Mouse (Mus musculus) liver, embryonic 11.5 days (tissue): ENCODE data around the gene C1ql4. TPM values are rescaled to one million over a fixed set of nuclear protein-coding genes. Genes with fewer than 3 reads are reported as not detected.

Experiments used
- ATAC-seq: fragments of 200-750 bp; cut with Nextera tagmentation; replicated peaks from 2 replicates; pipeline ENCODE4 v1.8.0; 2017; ENCODE audit warnings: moderate number of reproducible peaks, mild to moderate bottlenecking, moderate TSS enrichment, moderate library complexity; ENCODE audit not compliant: low FRiP score
- DNase-seq: peaks from one replicate; pipeline ENCODE4 v3.0.0-alpha.2; 2017; ENCODE audit warnings: low spot score
- H3K27ac ChIP-seq: fragments of 300-500 bp; sonication (generic); 2 replicates; pipeline ENCODE4 v1.5.1; 2014; ENCODE audit warnings: mild to moderate bottlenecking, low read depth, low read length, control low read depth
- H3K27me3 ChIP-seq: fragments of 300-500 bp; sonication (generic); replicated peaks from 2 replicates; pipeline ENCODE4 v1.6.1; 2014; ENCODE audit warnings: low read length, mixed read lengths; ENCODE audit not compliant: control insufficient read depth, insufficient read depth
- H3K36me3 ChIP-seq: fragments of 300-500 bp; sonication (generic); 2 replicates; pipeline ENCODE4 v1.6.1; 2014; ENCODE audit warnings: mild to moderate bottlenecking, low read length, moderate library complexity, mixed read lengths; ENCODE audit not compliant: control insufficient read depth, insufficient read depth
- H3K4me1 ChIP-seq: fragments of 300-500 bp; sonication (generic); replicated peaks from 2 replicates; pipeline ENCODE4 v1.6.1; 2014; ENCODE audit warnings: low read length, mixed read lengths; ENCODE audit not compliant: control insufficient read depth, insufficient read depth
- H3K4me2 ChIP-seq: fragments of 300-500 bp; sonication (generic); 2 replicates; pipeline ENCODE4 v1.6.1; 2014; ENCODE audit warnings: mild to moderate bottlenecking, control low read depth, moderate library complexity
- H3K4me3 ChIP-seq: fragments of 300-500 bp; sonication (generic); 2 replicates; pipeline ENCODE4 v1.5.1; 2014; ENCODE audit warnings: low read depth, low read length, control low read depth
- H3K9ac ChIP-seq: fragments of 300-500 bp; sonication (generic); 2 replicates; pipeline ENCODE4 v1.6.1; 2014; ENCODE audit warnings: low read depth, low read length, control low read depth
- H3K9me3 ChIP-seq: fragments of 300-500 bp; sonication (generic); 2 replicates; pipeline ENCODE4 v1.6.1; 2016; ENCODE audit warnings: low read length, inconsistent platforms, mixed read lengths; ENCODE audit not compliant: control insufficient read depth
- WGBS: fragments of 180-500 bp; shearing (Covaris S2); extraction: QIAGEN DNeasy Blood & Tissue Kit; methylation state at CpG from one replicate; pipeline ENCODE4 v1.1.7; 2014; 5-methylcytosine and 5-hydroxymethylcytosine counted together
- polyA plus RNA-seq: library from polyadenylated mRNA; unstranded; fragments of >200 nt; fragmentation: Nextera tagmentation; extraction: Ambion mirVana; gene quantifications from 2 replicates; pipeline ENCODE4 v1.2.1, GENCODE M21; 2014

C1ql4 gene
- polyA plus RNA-seq, 1 experiment from 2014 or later = not detected

DNA sequence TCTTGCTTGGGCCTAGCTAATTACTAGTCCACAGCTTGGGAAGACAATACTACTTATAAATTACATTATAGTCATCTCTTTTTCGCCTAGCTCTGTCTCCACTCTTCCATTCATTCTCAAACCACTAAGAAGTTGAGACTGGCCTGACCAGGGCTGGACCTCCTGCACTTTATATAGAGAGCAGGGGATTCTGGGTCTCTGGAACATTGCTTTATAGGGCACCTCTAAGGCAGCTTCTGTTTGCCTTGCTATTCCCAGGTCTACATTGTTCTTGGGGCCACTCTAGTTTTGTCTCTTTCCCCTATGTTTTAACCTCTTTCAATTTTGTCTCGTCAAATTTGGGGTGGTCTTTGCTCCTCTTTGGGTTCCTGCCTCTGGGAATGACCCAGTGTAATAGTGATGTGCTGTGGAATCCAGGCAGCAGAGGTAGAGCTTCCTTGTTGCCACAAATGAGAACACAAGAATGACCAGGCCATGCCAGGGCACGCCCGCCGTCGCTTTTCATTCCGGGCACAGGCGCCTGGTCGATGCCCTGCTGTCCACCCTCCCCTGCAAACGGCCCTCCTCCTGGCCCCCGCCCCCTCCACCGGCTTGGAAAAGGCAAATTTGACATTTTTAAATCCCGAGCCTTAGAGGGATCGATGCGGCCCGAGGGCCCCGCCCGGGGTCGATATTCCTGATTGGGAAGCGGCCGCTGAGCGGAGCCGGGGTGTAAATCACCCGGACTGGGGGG, 8.6 kb upstream of the C1ql4 start:
- 3% methylated on average over 24 of the region's 24 CpGs for WGBS
- peak overlapping the region; percentile 62 for H3K4me2 ChIP-seq
- H3K36me3 ChIP-seq = no peaks in the 10 kb centered on the region
- peaks cover 28% of the 10 kb centered on the region for H3K4me1 ChIP-seq
- ATAC-seq = no peak
- H3K9me3 ChIP-seq = no peaks in the 10 kb centered on the region
- H3K9ac ChIP-seq = no peak overlapping the region
- DNase-seq = no peak
- peaks cover 93% of the 10 kb centered on the region for H3K27me3 ChIP-seq
- no peak overlapping the region for H3K27ac ChIP-seq
- H3K4me3 ChIP-seq = peak overlapping the region; percentile 45

DNA sequence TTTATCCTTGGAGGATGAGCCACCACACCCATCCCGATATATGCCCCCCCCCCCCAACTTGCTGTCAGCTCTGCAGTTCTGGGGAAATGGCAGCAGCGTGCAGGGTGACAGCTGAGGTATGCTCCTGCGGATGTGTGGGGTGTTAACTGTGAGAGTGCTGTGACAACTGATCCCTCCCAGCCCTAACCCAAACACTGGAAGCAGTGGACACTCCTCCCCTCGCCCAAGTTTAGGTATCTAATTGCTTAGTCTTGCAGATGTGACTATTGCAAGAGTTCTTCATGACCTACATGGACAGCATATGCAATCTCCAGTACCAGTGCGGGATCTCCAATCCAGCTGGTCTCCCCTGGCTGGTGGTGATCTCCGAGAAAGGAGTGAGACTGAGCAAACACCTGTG, 7.7 kb upstream of the C1ql4 start:
- DNase-seq (no peak), ATAC-seq (no peak)
- WGBS = 7% methylated on average over 6 of the region's 6 CpGs

DNA sequence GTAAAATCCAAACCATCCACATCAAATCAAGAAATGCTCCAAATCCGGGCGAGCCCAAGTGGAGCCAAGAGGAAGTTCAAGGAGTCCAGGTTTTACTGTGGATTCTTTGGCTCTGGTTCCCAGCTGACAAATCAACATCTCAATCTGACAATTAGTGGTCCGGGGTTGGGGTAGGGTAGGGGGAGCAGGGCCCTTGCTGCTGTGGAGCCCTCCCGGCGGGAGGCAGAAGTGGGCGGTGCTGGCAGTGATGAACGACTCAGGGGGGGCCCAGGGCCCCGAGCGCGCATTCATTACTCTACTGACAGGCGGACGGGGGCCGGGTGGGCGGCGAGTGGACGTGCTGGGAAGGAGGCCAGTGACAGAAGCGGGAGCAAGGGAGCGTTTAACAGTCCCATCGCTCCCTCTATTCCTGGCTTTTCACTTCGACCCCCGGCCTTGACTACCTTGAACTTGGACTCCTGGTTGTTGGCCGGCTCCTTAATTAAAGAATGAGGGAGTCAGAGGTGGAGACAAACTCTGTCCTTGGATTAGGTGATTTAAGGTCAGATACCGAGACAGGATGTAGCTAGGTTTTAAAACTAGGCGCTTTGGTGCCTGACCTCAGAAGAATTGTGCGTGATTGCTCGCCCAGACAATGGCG, 7.1 kb upstream of the C1ql4 start:
- DNase-seq (no peak), ATAC-seq (no peak)
- Histone ChIP-seq H3K4me3 (no peak overlapping the region), H3K27ac (no peak overlapping the region), H3K9me3 (no peaks in the 10 kb centered on the region), H3K4me2 (0 out of 2 replicates have a peak overlapping the region, but pooled peaks have one; percentile 7), H3K4me1 (peaks cover 28% of the 10 kb centered on the region), H3K27me3 (peaks cover 94% of the 10 kb centered on the region), H3K9ac (no peak overlapping the region), H3K36me3 (no peaks in the 10 kb centered on the region)
- WGBS = 4% methylated on average over 27 of the region's 27 CpGs

More for the DNA sequence above, 7.7 kb upstream of the C1ql4 start:
- H3K9ac ChIP-seq = no peak overlapping the region
- H3K4me2 ChIP-seq = no peak overlapping the region
- no peak overlapping the region for H3K4me3 ChIP-seq
- peaks cover 93% of the 10 kb centered on the region for H3K27me3 ChIP-seq
- peaks cover 28% of the 10 kb centered on the region for H3K4me1 ChIP-seq
- no peaks in the 10 kb centered on the region for H3K36me3 ChIP-seq
- no peaks in the 10 kb centered on the region for H3K9me3 ChIP-seq
- H3K27ac ChIP-seq = no peak overlapping the region

DNA sequence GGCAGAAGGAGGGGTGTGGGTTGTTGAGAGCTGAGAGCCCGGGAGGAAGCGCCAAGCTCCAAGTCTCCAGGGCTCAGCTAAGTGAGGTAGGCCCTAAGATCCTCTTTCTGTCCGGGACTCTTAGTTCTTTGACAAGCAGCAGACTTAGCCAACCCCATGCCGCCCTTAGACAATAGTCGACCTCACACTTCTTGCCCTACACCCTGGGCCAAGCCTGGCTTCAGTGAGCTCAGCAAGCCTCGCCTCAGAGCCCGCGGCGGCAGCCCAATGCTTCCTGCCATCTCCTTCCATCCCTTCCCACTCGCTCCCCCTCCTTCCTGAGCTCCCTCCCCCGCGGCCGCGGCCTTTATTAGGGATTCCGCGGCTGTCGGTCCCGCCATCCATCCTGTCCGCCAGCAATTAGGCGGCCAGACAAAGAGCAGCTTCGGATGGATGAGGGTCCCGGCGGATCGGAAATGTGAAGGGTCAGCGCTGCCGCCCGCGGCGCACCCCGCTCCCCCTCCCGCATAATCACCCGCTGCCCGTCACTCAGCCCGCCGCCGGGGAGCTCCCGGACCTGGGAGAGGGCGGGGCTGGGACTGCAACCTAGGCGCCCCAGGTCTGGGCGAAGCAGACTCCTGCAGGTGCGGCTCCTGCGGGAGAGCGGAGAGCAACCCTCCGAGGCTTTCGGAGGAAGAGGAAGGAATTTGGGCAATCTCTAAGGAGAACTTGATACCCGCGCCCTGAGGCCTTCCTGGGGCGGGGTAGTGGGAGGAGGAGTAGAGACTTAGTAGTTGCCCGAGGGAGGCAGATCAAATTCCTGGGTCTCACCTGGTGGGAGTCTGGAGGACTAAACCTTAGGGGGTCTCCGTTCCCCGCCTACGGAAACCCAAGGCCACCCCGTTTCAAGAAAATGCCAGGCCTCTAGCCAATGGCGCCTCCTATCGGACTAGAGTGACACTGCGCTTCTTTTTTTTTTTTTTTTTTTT, 6.0 kb upstream of the C1ql4 start:
- no peak for DNase-seq
- Histone ChIP-seq H3K27ac (no peak overlapping the region), H3K36me3 (no peaks in the 10 kb centered on the region), H3K4me1 (peaks cover 33% of the 10 kb centered on the region), H3K9me3 (no peaks in the 10 kb centered on the region), H3K9ac (no peak overlapping the region), H3K4me2 (peak overlapping the region; percentile 73), H3K4me3 (peak overlapping the region; percentile 37), H3K27me3 (peaks cover 95% of the 10 kb centered on the region)
- WGBS = 1% methylated on average over 56 of the region's 56 CpGs
- 0 out of 2 replicates have a peak, but pooled peaks have one; percentile 18 for ATAC-seq

DNA sequence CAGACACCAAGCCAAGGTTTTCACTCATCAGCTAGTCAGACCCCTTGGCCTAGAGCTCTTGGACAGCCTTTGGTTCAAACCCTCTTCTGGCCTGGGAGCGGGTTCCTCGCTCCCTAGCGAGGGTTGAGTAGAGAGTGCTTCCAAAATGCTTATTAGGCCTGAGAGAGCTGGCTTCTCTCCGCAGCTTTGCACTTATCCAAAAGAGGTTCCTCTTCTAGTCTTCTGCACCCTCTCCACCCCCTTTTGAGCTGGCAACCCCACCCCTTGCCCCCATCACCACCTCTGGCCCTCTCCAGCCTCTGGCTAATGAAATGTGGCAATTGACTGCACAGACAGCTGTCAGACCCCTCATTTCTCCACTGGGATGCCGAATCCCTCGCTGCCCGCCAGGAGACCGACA, 5.3 kb upstream of the C1ql4 start, which contains the start of gene Dnajc22:
Dnajc22 (plus strand) TSS at position 301 of the 400 bp plus-strand sequence.
- H3K9ac ChIP-seq = no peak within 1 kb of the TSS
- ATAC-seq (no peak), DNase-seq (no peak)
- H3K27ac ChIP-seq = no peak within 1 kb of the TSS
- H3K9me3 ChIP-seq = no peaks in the 10 kb centered on the region
- H3K4me2 ChIP-seq = peak within 1 kb of the TSS; percentile 73
- peaks cover 34% of the 10 kb centered on the region for H3K4me1 ChIP-seq
- H3K4me3 ChIP-seq = peak within 1 kb of the TSS; percentile 37
- H3K36me3 ChIP-seq = no peaks in the 10 kb centered on the region
- 32% methylated on average over 8 of the region's 8 CpGs for WGBS
- peaks cover 95% of the 10 kb centered on the region for H3K27me3 ChIP-seq

DNA sequence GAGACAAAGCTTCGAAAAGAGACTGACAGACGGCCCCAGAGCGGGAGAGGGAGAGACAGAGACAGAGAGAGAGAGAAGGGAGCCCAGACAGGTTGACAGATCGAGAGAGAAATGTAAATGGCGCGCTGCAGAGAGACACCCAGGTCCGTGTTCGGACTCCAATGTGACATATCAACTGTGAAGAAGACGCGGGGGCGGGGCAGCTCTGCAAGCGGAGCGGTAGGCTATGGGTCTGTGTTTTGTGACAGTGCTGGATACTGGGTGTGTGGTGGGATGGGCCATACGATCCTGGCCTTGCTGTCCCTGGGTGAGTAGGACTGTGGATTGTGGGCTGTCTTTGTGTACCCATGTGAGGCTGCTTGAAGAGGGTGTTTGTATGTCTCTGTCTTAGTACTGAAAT, 1.5 kb upstream of the C1ql4 start:
- peak overlapping the region; percentile 28 for H3K4me3 ChIP-seq
- DNase-seq (no peak), ATAC-seq (no peak)
- H3K9me3 ChIP-seq = no peaks in the 10 kb centered on the region
- no peak overlapping the region for H3K27ac ChIP-seq
- peak overlapping the region; percentile 56 for H3K4me2 ChIP-seq
- H3K9ac ChIP-seq = no peak overlapping the region
- H3K4me1 ChIP-seq = peaks cover 23% of the 10 kb centered on the region
- peaks cover 96% of the 10 kb centered on the region for H3K27me3 ChIP-seq
- H3K36me3 ChIP-seq = no peaks in the 10 kb centered on the region
- WGBS = 11% methylated on average over 14 of the region's 14 CpGs

DNA sequence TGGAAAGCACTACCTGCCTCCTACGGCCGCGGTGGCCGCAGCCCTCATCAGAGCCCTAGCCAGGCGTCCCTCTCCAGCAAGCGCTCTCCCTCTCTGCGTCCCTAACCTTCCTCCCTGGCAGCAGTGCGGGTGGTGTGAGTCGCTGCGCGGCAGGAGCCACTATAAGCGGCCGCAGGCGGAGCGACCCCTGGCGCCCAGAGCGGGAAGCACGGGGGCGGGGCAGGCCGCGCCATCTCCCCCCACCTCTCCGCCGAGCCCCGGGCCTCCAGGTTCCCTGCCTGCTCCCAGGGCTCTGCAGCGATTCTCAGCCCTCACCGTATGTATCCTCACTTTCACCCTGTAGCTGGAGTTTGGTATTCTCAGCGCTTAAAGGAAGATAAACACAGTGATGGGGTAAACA, 675 bp upstream of the C1ql4 start:
- peak overlapping the region; percentile 13 for H3K4me3 ChIP-seq
- peak; percentile 83 for DNase-seq
- no peak overlapping the region for H3K27ac ChIP-seq
- WGBS = under 1% methylated on average over 27 of the region's 27 CpGs
- no peaks in the 10 kb centered on the region for H3K36me3 ChIP-seq
- peaks cover 93% of the 10 kb centered on the region for H3K27me3 ChIP-seq
- H3K9ac ChIP-seq = no peak overlapping the region
- ATAC-seq = peak; percentile 76
- no peaks in the 10 kb centered on the region for H3K9me3 ChIP-seq
- H3K4me1 ChIP-seq = peaks cover 22% of the 10 kb centered on the region
- peak overlapping the region; percentile 56 for H3K4me2 ChIP-seq

DNA sequence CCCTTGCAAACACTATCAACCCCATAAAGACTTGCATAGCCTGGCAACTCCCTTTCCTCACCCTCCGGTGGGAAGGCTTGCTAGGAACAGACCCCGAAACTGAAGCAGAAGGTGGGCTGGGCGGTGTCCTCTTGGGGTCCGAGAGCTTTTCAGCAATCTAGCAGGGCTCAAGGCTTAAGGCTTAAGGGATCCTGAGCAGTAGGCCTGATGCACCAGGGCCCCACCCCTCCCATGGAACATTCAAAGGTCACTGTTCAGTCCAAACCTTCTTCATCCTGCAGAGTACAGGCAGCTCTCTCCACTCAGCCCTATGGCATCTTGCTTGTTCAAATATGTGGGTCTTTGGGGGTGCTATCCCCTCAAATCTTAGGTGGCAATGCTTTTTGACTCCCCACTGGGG, 1.6 kb downstream of the C1ql4 start:
- H3K4me3 ChIP-seq = no peak overlapping the region

More for the DNA sequence above, 1.6 kb downstream of the C1ql4 start:
- DNase-seq (no peak), ATAC-seq (no peak)
- Histone ChIP-seq H3K27ac (no peak overlapping the region), H3K36me3 (peaks cover 14% of the 10 kb centered on the region; the same call in 1 of the 2 replicates), H3K4me1 (peaks cover 18% of the 10 kb centered on the region), H3K9ac (no peak overlapping the region), H3K27me3 (peaks cover 70% of the 10 kb centered on the region), H3K9me3 (no peaks in the 10 kb centered on the region), H3K4me2 (no peak overlapping the region)
- WGBS = 72% methylated on average over 4 of the region's 4 CpGs
